Mouse (Mus musculus) megakaryocyte, embryonic 14.5 days (primary cell): Measurements from ENCODE around the gene Coa7.

Source experiments
- FLI1 ChIP-seq: IDR thresholded peaks from 2 replicates; pipeline ENCODE4 v1.6.1; 2012; ENCODE audit warnings: low read length, inconsistent platforms, mixed read lengths
- GATA1 ChIP-seq: IDR thresholded peaks from 3 replicates; pipeline ENCODE4 v1.6.1; 2012; ENCODE audit warnings: mixed read lengths, low read length, inconsistent platforms, borderline replicate concordance

GRCm38 (mm10) chr4:108323588-108323987 lies 4.4 kb upstream of the Coa7 start:
- TF ChIP-seq GATA1 (no peak), FLI1 (no peak)
